Mouse (Mus musculus) heart, embryonic 15.5 days (tissue): ENCODE data around the gene Nub1. TPM values are rescaled to one million over a fixed set of nuclear protein-coding genes. Genes with fewer than 3 reads are reported as not detected.

Source experiments
- ATAC-seq: fragments of 200-750 bp; cut with Nextera tagmentation; replicated peaks from 2 replicates; pipeline ENCODE4 v1.8.0; 2017; ENCODE audit warnings: low read depth, moderate TSS enrichment; ENCODE audit not compliant: insufficient number of reproducible peaks, insufficient read depth, low FRiP score
- H3K27ac ChIP-seq: fragments of 300-500 bp; sonication (generic); 2 replicates; pipeline ENCODE4 v1.5.1; 2015; ENCODE audit warnings: mild to moderate bottlenecking, inconsistent platforms
- H3K27me3 ChIP-seq: fragments of 300-500 bp; sonication (generic); 2 replicates; pipeline ENCODE4 v1.6.1; 2015; ENCODE audit warnings: inconsistent platforms
- H3K36me3 ChIP-seq: fragments of 300-500 bp; sonication (generic); 2 replicates; pipeline ENCODE4 v1.6.1; 2015; ENCODE audit warnings: mild to moderate bottlenecking, inconsistent platforms
- H3K4me1 ChIP-seq: fragments of 300-500 bp; sonication (generic); replicated peaks from 2 replicates; pipeline ENCODE4 v1.6.1; 2015; ENCODE audit warnings: inconsistent platforms
- H3K4me2 ChIP-seq: fragments of 300-500 bp; sonication (generic); 2 replicates; pipeline ENCODE4 v1.6.1; 2015; ENCODE audit warnings: inconsistent platforms, mild to moderate bottlenecking, moderate library complexity
- H3K4me3 ChIP-seq: fragments of 300-500 bp; sonication (generic); 2 replicates; pipeline ENCODE4 v1.5.1; 2015; ENCODE audit warnings: mild to moderate bottlenecking, inconsistent platforms
- H3K9ac ChIP-seq: fragments of 300-500 bp; sonication (generic); 2 replicates; pipeline ENCODE4 v1.6.1; 2015; ENCODE audit warnings: mild to moderate bottlenecking, inconsistent platforms
- H3K9me3 ChIP-seq: fragments of 300-500 bp; sonication (generic); replicated peaks from 2 replicates; pipeline ENCODE4 v1.6.1; 2016; ENCODE audit warnings: inconsistent platforms
- WGBS: fragments of 180-500 bp; shearing (Covaris S2); methylation state at CpG from one replicate; pipeline ENCODE4 v1.1.7; 2015; ENCODE audit warnings: mixed read lengths; 5-methylcytosine and 5-hydroxymethylcytosine counted together
- polyA plus RNA-seq: library from polyadenylated mRNA; unstranded; fragments of >200 nt; fragmentation: Nextera tagmentation; extraction: Ambion mirVana; gene quantifications from 2 replicates; pipeline ENCODE4 v1.2.1, GENCODE M21; 2015

The Nub1 gene
- polyA plus RNA-seq, 1 experiment from 2014 or later = 21.6 TPM

DNA sequence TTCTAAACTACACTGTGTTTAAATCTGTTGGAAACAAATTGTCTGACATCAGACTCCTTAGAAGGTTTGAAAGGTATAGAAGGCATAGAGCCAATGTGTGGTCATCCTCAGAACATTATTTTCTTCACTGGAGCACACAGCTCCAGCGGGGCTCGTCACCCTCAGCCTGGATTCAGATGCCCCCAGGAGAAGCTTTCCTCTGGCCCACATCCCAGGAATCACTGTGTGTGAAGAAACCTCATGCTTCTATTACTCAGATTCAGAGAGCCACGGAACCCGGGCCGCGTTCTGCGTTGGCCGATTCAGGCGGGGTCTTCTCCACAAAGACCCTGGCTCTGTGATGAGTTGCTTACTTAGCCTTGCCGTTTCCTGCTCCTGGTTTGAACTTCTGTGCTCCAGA, 58.6 kb downstream of the Nub1 start:
- 88% methylated on average over 10 of the region's 10 CpGs for WGBS
- Histone ChIP-seq H3K27me3 (no peaks in the 10 kb centered on the region), H3K9ac (no peak overlapping the region), H3K4me3 (no peak overlapping the region), H3K27ac (no peak overlapping the region), H3K36me3 (no peaks in the 10 kb centered on the region), H3K4me1 (peaks cover 20% of the 10 kb centered on the region), H3K9me3 (no peaks in the 10 kb centered on the region), H3K4me2 (no peak overlapping the region)
- ATAC-seq = no peak

DNA sequence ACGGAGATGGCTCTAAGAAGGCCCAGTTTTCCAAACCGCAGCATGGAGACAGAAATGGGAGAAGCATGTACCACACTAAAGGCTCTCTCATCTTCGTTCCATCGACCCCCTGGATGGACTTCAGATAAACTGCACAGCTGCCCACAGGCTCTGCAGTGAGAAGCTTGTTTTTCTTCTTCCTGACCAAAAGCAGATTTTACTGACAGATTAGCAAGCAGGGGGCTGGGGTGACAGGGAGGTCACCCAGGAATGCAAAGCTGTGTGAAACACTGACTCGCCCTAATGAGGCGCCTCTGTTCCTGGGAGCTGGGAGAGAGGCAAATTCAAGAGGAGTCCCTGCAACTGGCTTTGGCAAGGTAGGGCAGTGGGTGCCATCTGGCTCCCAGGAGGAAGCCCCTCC, 62.2 kb downstream of the Nub1 start:
- H3K9ac ChIP-seq = no peak overlapping the region
- 26% methylated on average over 6 of the region's 6 CpGs for WGBS

DNA sequence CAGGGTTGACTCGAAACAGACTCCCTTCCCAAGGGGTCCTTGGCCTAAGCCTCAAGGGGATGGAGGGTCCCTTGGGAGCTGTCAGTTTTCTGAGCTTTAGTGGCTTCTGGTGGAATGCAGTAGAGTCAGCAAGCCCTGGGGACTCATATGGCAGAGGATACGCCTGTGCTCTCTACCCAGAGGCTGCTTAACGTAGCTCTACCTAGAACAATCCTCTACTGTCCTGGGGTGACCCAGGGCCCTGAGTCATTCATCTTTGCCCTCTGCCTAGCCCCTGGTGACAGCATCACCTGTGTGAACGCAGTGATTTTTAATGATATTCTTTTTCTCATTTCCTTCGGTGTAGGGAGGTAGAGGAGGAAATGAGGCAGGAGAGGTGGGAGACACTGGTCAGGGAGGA, 64.4 kb downstream of the Nub1 start:
- Histone ChIP-seq H3K9me3 (no peaks in the 10 kb centered on the region), H3K4me2 (peak overlapping the region; percentile 74), H3K4me3 (peak overlapping the region; percentile 53), H3K9ac (peak overlapping the region; percentile 70; the same call in 1 of the 2 replicates), H3K4me1 (peaks cover 29% of the 10 kb centered on the region), H3K27ac (peak overlapping the region; percentile 89; the same call in 1 of the 2 replicates), H3K27me3 (no peaks in the 10 kb centered on the region), H3K36me3 (no peaks in the 10 kb centered on the region)
- 63% methylated on average over 5 of the region's 5 CpGs for WGBS
- ATAC-seq = no peak

More for the DNA sequence above, 62.2 kb downstream of the Nub1 start:
- Histone ChIP-seq H3K4me2 (no peak overlapping the region), H3K9me3 (no peaks in the 10 kb centered on the region), H3K4me1 (peaks cover 29% of the 10 kb centered on the region), H3K36me3 (no peaks in the 10 kb centered on the region), H3K4me3 (no peak overlapping the region), H3K27ac (no peak overlapping the region), H3K27me3 (no peaks in the 10 kb centered on the region)
- no peak for ATAC-seq

DNA sequence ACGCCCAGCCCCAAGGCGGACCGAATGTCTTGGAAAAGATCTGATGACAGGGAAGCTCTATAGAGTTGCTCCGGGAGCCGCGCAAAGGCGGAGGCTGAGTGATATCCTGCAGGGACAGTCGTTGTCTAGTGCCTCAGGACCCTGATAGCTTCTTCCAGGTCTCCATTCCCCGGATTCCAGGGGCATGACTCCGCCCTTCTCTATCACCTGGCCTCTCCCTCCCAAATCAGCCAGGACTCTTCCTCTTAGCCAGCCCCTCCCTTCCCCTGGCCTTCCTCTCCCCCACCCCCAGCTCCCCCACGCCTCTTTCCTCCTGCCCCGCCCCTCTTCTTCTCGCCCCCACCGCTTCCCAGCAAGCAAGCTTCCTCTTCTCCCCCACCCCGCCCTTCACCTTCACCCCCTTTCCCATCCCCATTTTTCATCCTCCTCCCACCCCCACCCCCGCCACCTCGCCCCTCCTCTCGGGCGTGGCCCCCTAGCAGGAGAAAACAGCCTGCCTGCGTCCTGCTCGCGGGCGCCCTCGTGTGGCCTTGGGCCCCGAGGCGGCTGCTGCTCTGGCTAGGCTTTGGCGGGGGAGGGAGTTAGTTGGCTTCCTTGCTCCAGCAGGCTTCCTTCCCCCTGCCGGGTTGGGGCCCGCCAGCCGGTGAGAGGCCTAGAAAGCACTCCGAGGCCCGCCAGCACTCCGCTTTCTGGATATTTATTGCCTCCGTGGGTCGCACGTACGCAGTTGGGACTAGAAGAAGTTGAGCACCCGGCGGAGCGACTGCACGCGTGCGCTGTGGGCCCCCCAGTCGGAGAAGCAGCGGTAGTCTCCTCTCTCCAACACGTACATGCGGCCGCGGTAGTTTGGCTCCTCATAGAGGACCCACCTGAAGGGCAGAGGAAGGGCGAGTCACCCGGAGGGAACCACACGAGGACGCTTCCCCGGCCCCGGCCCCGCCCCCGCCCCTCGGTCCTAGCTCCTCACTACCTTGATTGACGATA, 65.3 kb downstream of the Nub1 start:
- WGBS = 2% methylated on average over 53 of the region's 59 CpGs
- peaks cover 29% of the 10 kb centered on the region for H3K4me1 ChIP-seq
- H3K9ac ChIP-seq = peak overlapping the region; percentile 70
- peak overlapping the region; percentile 89 for H3K27ac ChIP-seq
- H3K27me3 ChIP-seq = no peaks in the 10 kb centered on the region
- H3K9me3 ChIP-seq = no peaks in the 10 kb centered on the region
- peak overlapping the region; percentile 53 for H3K4me3 ChIP-seq
- peak overlapping the region; percentile 74 for H3K4me2 ChIP-seq
- no peaks in the 10 kb centered on the region for H3K36me3 ChIP-seq
- ATAC-seq = peak; percentile 76

DNA sequence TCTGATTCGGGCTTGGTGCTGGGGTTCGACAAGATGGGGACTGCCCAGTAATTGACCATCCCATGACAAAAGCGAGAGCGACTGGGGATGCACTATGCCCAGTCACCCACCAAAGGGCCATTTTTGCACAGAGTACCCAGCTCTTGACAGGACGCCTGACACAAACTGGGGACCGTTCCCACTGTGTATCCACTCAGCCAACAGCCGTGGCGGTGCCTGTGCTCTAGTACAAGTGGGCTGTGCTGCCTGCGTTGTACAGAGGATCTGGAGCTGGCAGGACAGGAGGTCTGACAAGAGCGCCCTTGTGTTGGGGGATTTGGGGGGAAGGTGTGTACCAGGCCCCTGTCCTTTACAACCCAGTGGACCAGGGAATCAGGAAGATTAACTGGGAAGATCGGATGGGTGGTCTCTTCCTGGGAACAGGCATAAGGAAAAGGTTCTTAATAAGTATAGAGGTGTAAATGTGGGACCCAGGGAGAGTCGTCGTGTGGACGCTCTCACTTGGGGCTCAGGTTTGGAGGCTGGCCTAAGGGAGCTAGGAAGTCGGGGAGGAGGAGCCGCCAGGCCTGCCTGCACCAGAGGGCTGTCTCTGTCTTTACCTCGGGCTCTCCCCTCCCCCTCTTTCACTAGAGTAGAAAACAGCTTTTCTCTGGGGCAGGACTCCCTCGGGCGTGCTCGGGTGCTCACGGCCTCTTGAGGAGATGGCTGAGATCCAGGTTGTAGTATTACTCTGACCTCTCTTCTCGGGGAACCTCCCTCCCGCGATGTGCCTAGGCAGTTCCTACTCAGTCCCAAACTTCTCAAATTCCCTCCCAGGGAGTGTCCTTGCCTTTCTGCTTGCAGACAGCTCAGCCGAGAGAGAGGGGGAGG, 66.2 kb downstream of the Nub1 start:
- Histone ChIP-seq H3K27me3 (no peaks in the 10 kb centered on the region), H3K9ac (peak overlapping the region; percentile 70), H3K36me3 (no peaks in the 10 kb centered on the region), H3K4me3 (peak overlapping the region; percentile 53), H3K4me1 (peaks cover 29% of the 10 kb centered on the region), H3K9me3 (no peaks in the 10 kb centered on the region), H3K4me2 (peak overlapping the region; percentile 74), H3K27ac (peak overlapping the region; percentile 89)
- peak; percentile 62 for ATAC-seq
- WGBS = 2% methylated on average over 24 of the region's 25 CpGs

DNA sequence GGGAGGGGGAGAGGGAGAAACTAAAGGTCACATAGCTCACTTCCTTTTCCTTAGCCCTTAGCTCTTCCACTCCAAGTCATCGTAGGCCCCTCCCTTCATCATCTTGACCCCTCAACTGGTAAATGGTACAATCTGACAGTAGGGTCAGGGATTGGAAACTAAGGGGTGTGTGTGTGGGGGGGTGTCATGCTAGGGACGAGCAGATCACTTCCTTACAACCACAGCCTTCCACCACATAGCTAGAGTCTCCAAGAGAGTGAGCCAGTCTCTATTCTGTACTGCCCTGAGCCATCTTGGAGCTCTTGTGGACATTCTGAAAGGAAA, 66.8 kb downstream of the Nub1 start:
- peak overlapping the region; percentile 74 for H3K4me2 ChIP-seq
- 16% methylated on average over 2 of the region's 2 CpGs for WGBS
- H3K4me1 ChIP-seq = peaks cover 28% of the 10 kb centered on the region
- peak overlapping the region; percentile 53 for H3K4me3 ChIP-seq
- H3K27ac ChIP-seq = peak overlapping the region; percentile 89
- ATAC-seq = no peak; the same call in 1 of the 2 replicates
- no peak overlapping the region for H3K9ac ChIP-seq
- H3K9me3 ChIP-seq = no peaks in the 10 kb centered on the region
- no peaks in the 10 kb centered on the region for H3K36me3 ChIP-seq
- H3K27me3 ChIP-seq = no peaks in the 10 kb centered on the region

DNA sequence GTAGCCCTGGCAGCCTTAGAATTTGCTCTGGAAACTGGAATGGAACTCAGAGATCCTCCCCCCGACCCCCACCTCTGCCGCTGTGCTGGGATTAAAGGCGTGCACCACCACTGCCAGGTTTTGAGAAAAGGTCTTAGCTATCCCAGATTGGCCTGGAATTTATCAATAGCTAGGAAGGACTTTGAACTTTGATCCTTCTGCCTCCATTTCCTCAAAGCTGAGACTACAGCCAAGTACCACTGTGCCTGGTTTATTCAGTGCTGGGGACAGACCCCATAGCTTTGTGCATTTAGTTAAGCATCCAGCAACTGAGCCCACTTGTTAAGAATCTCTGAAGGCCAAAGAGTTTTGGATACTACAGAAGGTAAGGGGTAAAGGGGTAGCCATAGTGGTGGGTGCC, 71.6 kb downstream of the Nub1 start:
- Histone ChIP-seq H3K4me1 (peaks cover 6% of the 10 kb centered on the region), H3K4me3 (no peak overlapping the region), H3K4me2 (no peak overlapping the region), H3K36me3 (no peaks in the 10 kb centered on the region), H3K9me3 (no peaks in the 10 kb centered on the region), H3K9ac (no peak overlapping the region), H3K27me3 (no peaks in the 10 kb centered on the region), H3K27ac (no peak overlapping the region)
- WGBS = 67% methylated on average over 3 of the region's 3 CpGs
- no peak for ATAC-seq

DNA sequence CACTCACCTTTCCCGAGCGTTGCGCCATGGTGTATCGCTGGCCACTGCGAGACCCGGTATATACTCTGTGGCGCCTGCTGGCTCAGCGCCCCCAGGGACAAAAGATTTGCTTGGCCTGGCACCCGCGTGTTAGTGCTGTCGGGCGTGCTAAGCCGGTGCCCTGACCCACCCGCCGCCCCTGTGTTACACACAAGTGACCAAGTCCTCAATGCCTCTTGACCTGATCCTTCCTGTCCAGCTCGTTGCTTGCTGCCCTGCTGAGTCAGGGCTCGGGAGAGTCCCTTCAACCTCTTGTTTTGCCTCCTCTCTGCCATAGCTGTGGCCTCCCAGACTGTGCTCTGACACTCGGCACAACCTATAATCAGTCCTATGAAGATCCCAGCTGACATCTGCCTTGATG, 72.5 kb downstream of the Nub1 start, which contains the start of gene Crygn:
Gene Crygn, minus strand, starts transcription at position 193 of the 400 bp plus-strand sequence.
- Histone ChIP-seq H3K9me3 (no peaks in the 10 kb centered on the region), H3K4me3 (no peak within 1 kb of the TSS), H3K4me1 (no peaks in the 10 kb centered on the region; the same call in 1 of the 2 replicates), H3K4me2 (no peak within 1 kb of the TSS), H3K27me3 (no peaks in the 10 kb centered on the region), H3K36me3 (no peaks in the 10 kb centered on the region), H3K9ac (no peak within 1 kb of the TSS), H3K27ac (no peak within 1 kb of the TSS)
- WGBS = 36% methylated on average over 18 of the region's 18 CpGs
- no peak for ATAC-seq

Other genes starting within 250 kb of the Nub1 start
- 173 and 188 TPM in 2 replicates for gene Fastk, start 240.2 kb upstream of the Nub1 start, polyA plus RNA-seq
- gene Tmub1, start 237.7 kb upstream of the Nub1 start, polyA plus RNA-seq = 17.0 and 20.0 TPM in 2 replicates
- gene Agap3, start 233.4 kb upstream of the Nub1 start, polyA plus RNA-seq = 27.9 and 35.7 TPM in 2 replicates
- not detected in 2 replicates for gene Gbx1, start 158.3 kb upstream of the Nub1 start, polyA plus RNA-seq
- 7.0 and 7.4 TPM in 2 replicates for gene Asb10, start 144.6 kb upstream of the Nub1 start, polyA plus RNA-seq
- gene 4931409K22Rik, start 128.7 kb upstream of the Nub1 start, polyA plus RNA-seq = 0.09 TPM in 1 of 2 replicates, not detected in the other
- gene Abcf2, start 108.1 kb upstream of the Nub1 start, polyA plus RNA-seq = 55.7 and 71.7 TPM in 2 replicates
- 13.1 and 18.5 TPM in 2 replicates for gene Chpf2, start 98.8 kb upstream of the Nub1 start, polyA plus RNA-seq
- 50.9 and 57.2 TPM in 2 replicates for gene Smarcd3, start 61.1 kb upstream of the Nub1 start, polyA plus RNA-seq
- 4.6 and 8.1 TPM in 2 replicates for gene Wdr86, start 45.2 kb downstream of the Nub1 start, polyA plus RNA-seq
- gene Crygn, start 72.5 kb downstream of the Nub1 start, polyA plus RNA-seq = 2.5 TPM in 1 of 2 replicates, not detected in the other
- 211 and 262 TPM in 2 replicates for gene Rheb, start 157.1 kb downstream of the Nub1 start, polyA plus RNA-seq